Mouse (Mus musculus): ENCODE data around the gene Myo18a. TPM values are rescaled to one million over a fixed set of nuclear protein-coding genes. Genes with fewer than 3 reads are reported as not detected.
A peak's percentile ranks its signal among the peaks of the same experiment; 100 is the strongest.

The Myo18a gene
- polyA plus RNA-seq, 1 experiment from 2014 or later: 26.4 TPM

GRCm38 (mm10) chr11:77893787-77894718 is 131.0 kb downstream of the Myo18a start, which contains the start of gene Pipox:
Pipox (minus strand) TSS chr11:77894096.
- Histone ChIP-seq H3K4me3 (peak within 1 kb of the TSS; percentile 38), H3K9me3 (no peaks in the 10 kb centered on the region), H3K27me3 (ENCODE audit: poor library complexity, severe bottlenecking) (peaks cover 81% of the 10 kb centered on the region), H3K36me3 (replicated peaks) (no peaks in the 10 kb centered on the region), H3K4me1 (peaks cover 76% of the 10 kb centered on the region), H3K27ac (peak within 1 kb of the TSS; percentile 93)
- 14% methylated on average over 11 of the region's 11 CpGs for WGBS
- DNase-seq (ENCODE audit: extremely low spot score, low spot score): peak; percentile 85

GRCm38 (mm10) chr11:77894967-77895366 is 131.9 kb downstream of the Myo18a start:
- Histone ChIP-seq H3K27ac (peak overlapping the region; percentile 22; the same call in 1 of the 2 replicates), H3K4me1 (peaks cover 76% of the 10 kb centered on the region)
- 82% methylated on average over 2 of the region's 2 CpGs for WGBS

GRCm38 (mm10) chr11:77896011-77896410 is 133.0 kb downstream of the Myo18a start:
- H3K27ac ChIP-seq: 0 out of 2 replicates have a peak overlapping the region, but pooled peaks have one; percentile 22
- no peak overlapping the region for H3K4me3 ChIP-seq
- no peak for DNase-seq (ENCODE audit: extremely low spot score, low spot score)
- no peaks in the 10 kb centered on the region for H3K9me3 ChIP-seq
- H3K36me3 ChIP-seq (replicated peaks): no peaks in the 10 kb centered on the region
- peaks cover 87% of the 10 kb centered on the region for H3K27me3 ChIP-seq (ENCODE audit: poor library complexity, severe bottlenecking)
- 85% methylated on average over 9 of the region's 9 CpGs for WGBS
- H3K4me1 ChIP-seq: peaks cover 72% of the 10 kb centered on the region

More at GRCm38 (mm10) chr11:77894967-77895366, 131.9 kb downstream of the Myo18a start:
- H3K9me3 ChIP-seq: no peaks in the 10 kb centered on the region
- DNase-seq (ENCODE audit: extremely low spot score, low spot score): no peak
- H3K36me3 ChIP-seq (replicated peaks): no peaks in the 10 kb centered on the region
- peaks cover 85% of the 10 kb centered on the region for H3K27me3 ChIP-seq (ENCODE audit: poor library complexity, severe bottlenecking)
- no peak overlapping the region for H3K4me3 ChIP-seq

- Histone ChIP-seq H3K4me1 (peaks cover 73% of the 10 kb centered on the region), H3K27me3 (ENCODE audit: poor library complexity, severe bottlenecking) (peaks cover 88% of the 10 kb centered on the region), H3K36me3 (replicated peaks) (no peaks in the 10 kb centered on the region), H3K4me3 (peak overlapping the region; percentile 40), H3K27ac (peak overlapping the region; percentile 77), H3K9me3 (no peaks in the 10 kb centered on the region)
- no peak for DNase-seq (ENCODE audit: extremely low spot score, low spot score)
- WGBS: 31% methylated on average over 6 of the region's 6 CpGs
Observed at GRCm38 (mm10) chr11:77896480-77896819, 133.4 kb downstream of the Myo18a start.

- WGBS: 12% methylated on average over 23 of the region's 23 CpGs
- Histone ChIP-seq H3K27ac (peak overlapping the region; percentile 77), H3K9me3 (no peaks in the 10 kb centered on the region), H3K27me3 (ENCODE audit: poor library complexity, severe bottlenecking) (peaks cover 89% of the 10 kb centered on the region), H3K4me3 (peak overlapping the region; percentile 40), H3K36me3 (replicated peaks) (no peaks in the 10 kb centered on the region), H3K4me1 (peaks cover 74% of the 10 kb centered on the region)
- peak; percentile 44 for DNase-seq (ENCODE audit: extremely low spot score, low spot score)
Observed at GRCm38 (mm10) chr11:77896820-77897805, 134.1 kb downstream of the Myo18a start.

GRCm38 (mm10) chr11:77900187-77900586 is 137.1 kb downstream of the Myo18a start:
- WGBS: 95% methylated on average over 3 of the region's 3 CpGs
- H3K27ac ChIP-seq: no peak overlapping the region
- no peaks in the 10 kb centered on the region for H3K36me3 ChIP-seq (replicated peaks)
- peaks cover 54% of the 10 kb centered on the region for H3K4me1 ChIP-seq
- no peaks in the 10 kb centered on the region for H3K9me3 ChIP-seq
- DNase-seq (ENCODE audit: extremely low spot score, low spot score): no peak
- no peak overlapping the region for H3K4me3 ChIP-seq
- peaks cover 97% of the 10 kb centered on the region for H3K27me3 ChIP-seq (ENCODE audit: poor library complexity, severe bottlenecking)

GRCm38 (mm10) chr11:77900696-77901095 is 137.7 kb downstream of the Myo18a start:
- Histone ChIP-seq H3K27me3 (ENCODE audit: poor library complexity, severe bottlenecking) (peaks cover 94% of the 10 kb centered on the region), H3K36me3 (replicated peaks) (no peaks in the 10 kb centered on the region), H3K4me1 (peaks cover 49% of the 10 kb centered on the region), H3K27ac (no peak overlapping the region), H3K4me3 (no peak overlapping the region), H3K9me3 (no peaks in the 10 kb centered on the region)
- DNase-seq (ENCODE audit: extremely low spot score, low spot score): no peak
- 91% methylated on average over 4 of the region's 4 CpGs for WGBS

GRCm38 (mm10) chr11:77901366-77901765 is 138.3 kb downstream of the Myo18a start:
- no peaks in the 10 kb centered on the region for H3K36me3 ChIP-seq (replicated peaks)
- H3K27ac ChIP-seq: peak overlapping the region; percentile 48; the same call in 1 of the 2 replicates
- H3K9me3 ChIP-seq: no peaks in the 10 kb centered on the region
- H3K4me3 ChIP-seq: no peak overlapping the region
- H3K4me1 ChIP-seq: peaks cover 48% of the 10 kb centered on the region
- no peak for DNase-seq (ENCODE audit: extremely low spot score, low spot score)
- peaks cover 88% of the 10 kb centered on the region for H3K27me3 ChIP-seq (ENCODE audit: poor library complexity, severe bottlenecking)
- 53% methylated on average over 5 of the region's 5 CpGs for WGBS

GRCm38 (mm10) chr11:77901775-77902355 is 138.8 kb downstream of the Myo18a start:
- peak overlapping the region; percentile 48 for H3K27ac ChIP-seq
- 44% methylated on average over 8 of the region's 8 CpGs for whole genome bisulfite sequencing
- no peaks in the 10 kb centered on the region for H3K36me3 ChIP-seq (replicated peaks)
- peaks cover 86% of the 10 kb centered on the region for H3K27me3 ChIP-seq (ENCODE audit: poor library complexity, severe bottlenecking)
- H3K4me3 ChIP-seq: no peak overlapping the region
- DNase-seq (ENCODE audit: extremely low spot score, low spot score): no peak
- peaks cover 48% of the 10 kb centered on the region for H3K4me1 ChIP-seq
- H3K9me3 ChIP-seq: no peaks in the 10 kb centered on the region

- no peak for DNase-seq (ENCODE audit: extremely low spot score, low spot score)
- Histone ChIP-seq H3K4me3 (no peak overlapping the region), H3K36me3 (replicated peaks) (no peaks in the 10 kb centered on the region), H3K27ac (no peak overlapping the region; the same call in 1 of the 2 replicates), H3K4me1 (peaks cover 41% of the 10 kb centered on the region), H3K27me3 (ENCODE audit: poor library complexity, severe bottlenecking) (peaks cover 85% of the 10 kb centered on the region), H3K9me3 (no peaks in the 10 kb centered on the region)
- 34% methylated on average over 3 of the region's 3 CpGs for WGBS
Observed at GRCm38 (mm10) chr11:77903761-77904160, 140.7 kb downstream of the Myo18a start.

- no peak overlapping the region for H3K27ac ChIP-seq
- no peak for DNase-seq (ENCODE audit: extremely low spot score, low spot score)
- no peak overlapping the region for H3K4me3 ChIP-seq
- H3K27me3 ChIP-seq (ENCODE audit: poor library complexity, severe bottlenecking): peaks cover 82% of the 10 kb centered on the region
- no peaks in the 10 kb centered on the region for H3K36me3 ChIP-seq (replicated peaks)
- peaks cover 47% of the 10 kb centered on the region for H3K4me1 ChIP-seq
- WGBS: 41% methylated on average over 1 of the region's 1 CpGs
- H3K9me3 ChIP-seq: no peaks in the 10 kb centered on the region
Observed at GRCm38 (mm10) chr11:77904707-77905106, 141.7 kb downstream of the Myo18a start.

- peaks cover 53% of the 10 kb centered on the region for H3K4me1 ChIP-seq
- 43% methylated on average over 19 of the region's 19 CpGs for WGBS
- peak overlapping the region; percentile 28; the same call in 1 of the 2 replicates for H3K4me3 ChIP-seq
- peak overlapping the region; percentile 81 for H3K27ac ChIP-seq
- peaks cover 82% of the 10 kb centered on the region for H3K27me3 ChIP-seq (ENCODE audit: poor library complexity, severe bottlenecking)
- no peaks in the 10 kb centered on the region for H3K9me3 ChIP-seq
- no peaks in the 10 kb centered on the region for H3K36me3 ChIP-seq (replicated peaks)
- no peak for DNase-seq (ENCODE audit: extremely low spot score, low spot score)
Observed at GRCm38 (mm10) chr11:77906097-77906687, 143.1 kb downstream of the Myo18a start.
